Comparison of ENCODE assay signal across 8 mouse cellular contexts in the genomic region with DNA sequence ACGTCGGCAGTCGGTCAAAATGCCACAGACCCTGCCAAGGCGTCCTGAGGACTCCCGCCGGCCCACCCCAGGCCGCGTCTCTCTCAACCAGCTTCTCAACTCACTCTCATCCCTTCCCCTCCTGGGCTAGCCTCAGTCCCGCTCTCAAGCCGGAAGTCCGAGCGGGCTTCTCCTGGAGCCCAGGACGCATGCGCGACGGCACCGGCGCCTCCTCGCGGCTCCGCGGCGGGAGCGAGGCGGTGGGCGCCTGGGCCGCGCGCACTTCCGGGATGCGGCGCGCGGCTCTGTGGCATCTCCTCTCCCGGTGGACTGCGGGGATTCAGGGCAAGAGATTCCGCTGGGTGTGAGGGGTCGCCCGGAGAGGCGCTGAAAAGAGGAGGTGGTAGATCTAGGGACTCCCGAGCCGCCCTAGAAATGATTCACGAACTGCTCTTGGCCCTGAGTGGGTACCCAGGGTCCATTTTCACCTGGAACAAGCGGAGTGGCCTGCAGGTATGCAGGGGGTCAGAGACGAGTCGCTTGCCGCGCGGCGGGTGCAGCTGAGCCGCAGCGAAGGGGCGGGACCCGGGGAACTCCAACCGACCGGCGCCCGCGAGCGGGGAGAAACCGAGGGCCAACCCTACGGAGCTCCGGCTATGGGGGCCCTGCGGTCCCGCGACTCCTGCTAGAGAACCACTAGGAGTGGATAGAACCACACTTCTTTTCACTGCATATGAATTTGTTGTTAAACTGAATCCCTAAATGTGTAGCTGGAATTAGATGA. TPM values are rescaled to one million over a fixed set of nuclear protein-coding genes. Genes with fewer than 3 reads are reported as not detected.
DNase-seq lines count a peak whose midpoint lies in the region; ATAC-seq and TF ChIP-seq lines count a peak whose summit lies in the region.

Zscan29 (minus strand) TSS at position 146 of the 763 bp plus-strand sequence.

- H3K9me3 ChIP-seq in G1E (replicated peaks) = no peaks in the 10 kb centered on the region
- H3K9me3 ChIP-seq in forebrain, postnatal 0 days (ENCODE audit: low read length) = no peaks in the 10 kb centered on the region
- H3K9me3 ChIP-seq in lung, embryonic 16.5 days (ENCODE audit: control insufficient read depth, low read length) = no peaks in the 10 kb centered on the region

- ATAC-seq in G1E (ENCODE audit: extremely low read depth, insufficient number of reproducible peaks, low FRiP score, poor library complexity, severe bottlenecking) = peak; percentile 72
- peak; percentile 97 for ATAC-seq in forebrain, postnatal 0 days
- ATAC-seq in hematopoietic stem cell, adult 5-6 weeks (replicated peaks in 1 of 2; ENCODE audit: insufficient read depth in 1 of 2, low FRiP score in 2 of 2, low TSS enrichment in 1 of 2, low read depth in 1 of 2, poor library complexity in 2 of 2, severe bottlenecking in 2 of 2) = peak; percentile 75 to 80
- peak; percentile 96 for ATAC-seq in lung, embryonic 16.5 days (ENCODE audit: low read depth)

- DNase-seq in G1E (ENCODE audit: low spot score) = peak; percentile 98
- DNase-seq in cerebellum, adult 18-20 months = peak; percentile 88 to 92
- peak; percentile 94 for DNase-seq in forebrain, postnatal 0 days
- DNase-seq in layer of hippocampus, adult 9-10 months (ENCODE audit: low spot score) = peak; percentile 35
- peak; percentile 88 for DNase-seq in ovary, postnatal 10 days (ENCODE audit: low spot score)
- DNase-seq in thymus, postnatal 10 days (ENCODE audit: low spot score in 2 of 2) = peak; percentile 84 to 92

- no peak for TF ChIP-seq CTCF in G1E (IDR thresholded peaks at IDR 0.05; ENCODE audit: low read depth, low read length)
- peak; percentile 50 for TF ChIP-seq CTCF in forebrain, postnatal 0 days (IDR thresholded peaks at IDR 0.05; ENCODE audit: low read depth)

- H3K4me2 ChIP-seq in forebrain, postnatal 0 days (ENCODE audit: low read depth) = peak within 1 kb of the TSS; percentile 71
- peak within 1 kb of the TSS; percentile 66 for H3K4me2 ChIP-seq in lung, embryonic 16.5 days (ENCODE audit: low read depth, low read length)

- H3K36me3 ChIP-seq in G1E (replicated peaks) = peaks cover 55% of the 10 kb centered on the region
- peaks cover 16% of the 10 kb centered on the region for H3K36me3 ChIP-seq in forebrain, postnatal 0 days (ENCODE audit: insufficient read depth)
- peaks cover 13% of the 10 kb centered on the region for H3K36me3 ChIP-seq in lung, embryonic 16.5 days (ENCODE audit: control insufficient read depth, insufficient read depth, low read length)

- peak within 1 kb of the TSS; percentile 71 for H3K9ac ChIP-seq in forebrain, postnatal 0 days
- peak within 1 kb of the TSS; percentile 91 for H3K9ac ChIP-seq in lung, embryonic 16.5 days (ENCODE audit: low read length)

- WGBS in forebrain, postnatal 0 days = under 1% methylated on average over 63 of the region's 66 CpGs
- WGBS in lung, embryonic 16.5 days = under 1% methylated on average over 65 of the region's 66 CpGs

- no peaks in the 10 kb centered on the region for H3K27me3 ChIP-seq in G1E (ENCODE audit: insufficient read depth, low read length)
- H3K27me3 ChIP-seq in forebrain, postnatal 0 days (ENCODE audit: insufficient read depth, low read length) = no peaks in the 10 kb centered on the region
- no peaks in the 10 kb centered on the region for H3K27me3 ChIP-seq in lung, embryonic 16.5 days (ENCODE audit: control insufficient read depth, insufficient read depth, low read depth, low read length)

- peaks cover 33% of the 10 kb centered on the region for H3K4me1 ChIP-seq in G1E (ENCODE audit: insufficient read depth, low read depth, low read length)
- H3K4me1 ChIP-seq in forebrain, postnatal 0 days (ENCODE audit: insufficient read depth) = peaks cover 13% of the 10 kb centered on the region
- peaks cover 14% of the 10 kb centered on the region for H3K4me1 ChIP-seq in lung, embryonic 16.5 days (replicated peaks; ENCODE audit: control insufficient read depth, insufficient read depth, low read length)

- H3K4me3 ChIP-seq in G1E (ENCODE audit: low read depth, low read length) = peak within 1 kb of the TSS; percentile 85
- H3K4me3 ChIP-seq in forebrain, postnatal 0 days (ENCODE audit: low read depth, low read length) = peak within 1 kb of the TSS; percentile 89
- H3K4me3 ChIP-seq in lung, embryonic 16.5 days (ENCODE audit: low read length) = peak within 1 kb of the TSS; percentile 92

- peak within 1 kb of the TSS; percentile 76 for H3K27ac ChIP-seq in forebrain, postnatal 0 days (ENCODE audit: low read depth, low read length)
- H3K27ac ChIP-seq in lung, embryonic 16.5 days (ENCODE audit: low read length) = peak within 1 kb of the TSS; percentile 92

RNA-seq across cellular contexts. Expression of gene Zscan29, which starts in this region (rescaled TPM):
- 20.1 and 29.1 TPM in 2 replicates for total RNA-seq in G1E (2014; fragmentation: Nextera tagmentation)
- 12.9 and 16.3 TPM in 2 replicates for total RNA-seq in G1E (2017)
- polyA plus RNA-seq in G1E (2012) = 10.2 and 10.3 TPM in 2 replicates
- 7.4 and 8.0 TPM in 2 replicates for total RNA-seq in forebrain, postnatal 0 days (2014; rRNA removed)
- 3.5 and 4.9 TPM in 2 replicates for polyA plus RNA-seq in forebrain, postnatal 0 days (2015; fragmentation: Nextera tagmentation; extraction: Ambion mirVana)
- 19.2 and 27.1 TPM in 2 replicates for total RNA-seq in hematopoietic stem cell, adult 5-6 weeks (2017)
- 9.8 TPM in 2 replicates for polyA plus RNA-seq in lung, embryonic 16.5 days (2015; fragmentation: Nextera tagmentation; extraction: Ambion mirVana)

Comparison
In these comparisons a context has a peak if more than half of its experiments do, and no peak if none do; other contexts are left out.
1. Peak in every context shown above with its lines: DNase-seq, ATAC-seq, H3K4me3 ChIP-seq and H3K27ac ChIP-seq.
2. DNase-seq: peak in every context shown above with its lines; median percentile 98 in G1E; 94 in forebrain, postnatal 0 days; 90 in cerebellum, adult 18-20 months; 88 in ovary, postnatal 10 days; 88 in thymus, postnatal 10 days; 35 in layer of hippocampus, adult 9-10 months.